Mouse (Mus musculus): ENCODE measurements around the gene Pabpc5.
A peak's percentile ranks its signal among the peaks of the same experiment; 100 is the strongest.

Pabpc5 gene

GRCm38 (mm10) chrX:119927081-119927571, at the start of gene Pabpc5:
TSS of gene Pabpc5 (plus strand) at chrX:119927196.
- peak; percentile 21 to 59 for DNase-seq (ENCODE audit: low spot score in 2 of 2)

GRCm38 (mm10) chrX:119886957-119887593, 39.9 kb upstream of the Pabpc5 start:
- no peak for DNase-seq (ENCODE audit: low spot score in 2 of 2)

- DNase-seq (ENCODE audit: low spot score in 2 of 2): no peak
These were observed 38.6 kb upstream of the Pabpc5 start for GRCm38 (mm10) chrX:119888326-119888920.

- DNase-seq (ENCODE audit: low spot score in 2 of 2): no peak
These were observed 856 bp downstream of the Pabpc5 start for GRCm38 (mm10) chrX:119927852-119928251.

All from urinary bladder, postnatal 36 days (tissue).